Mouse (Mus musculus): ENCODE measurements around the gene Slc9b2.

Slc9b2 gene

GRCm38 (mm10) chr3:135312916-135313491 is 5.5 kb downstream of the Slc9b2 start:
- DNase-seq (ENCODE audit: low read depth, low spot score): no peak

GRCm38 (mm10) chr3:135313727-135314126 is 6.2 kb downstream of the Slc9b2 start:
- DNase-seq (ENCODE audit: low read depth, low spot score): no peak

- no peak for DNase-seq (ENCODE audit: low read depth, low spot score)
Observed at GRCm38 (mm10) chr3:135314811-135315210, 7.3 kb downstream of the Slc9b2 start.

- no peak for DNase-seq (ENCODE audit: low read depth, low spot score)
Observed at GRCm38 (mm10) chr3:135315720-135316425, 8.4 kb downstream of the Slc9b2 start.

GRCm38 (mm10) chr3:135318331-135318730 is 10.8 kb downstream of the Slc9b2 start:
- DNase-seq (ENCODE audit: low read depth, low spot score): no peak

- no peak for DNase-seq (ENCODE audit: low read depth, low spot score)
Observed at GRCm38 (mm10) chr3:135324354-135324753, 16.9 kb downstream of the Slc9b2 start.

- DNase-seq (ENCODE audit: low read depth, low spot score): no peak
Observed at GRCm38 (mm10) chr3:135327176-135327575, 19.7 kb downstream of the Slc9b2 start.

GRCm38 (mm10) chr3:135327601-135328000 is 20.1 kb downstream of the Slc9b2 start:
- no peak for DNase-seq (ENCODE audit: low read depth, low spot score)

GRCm38 (mm10) chr3:135328560-135328959 is 21.1 kb downstream of the Slc9b2 start:
- peak; percentile 13 for DNase-seq (ENCODE audit: low read depth, low spot score)

GRCm38 (mm10) chr3:135332691-135333090 is 25.2 kb downstream of the Slc9b2 start:
- DNase-seq (ENCODE audit: low read depth, low spot score): no peak

- DNase-seq (ENCODE audit: low read depth, low spot score): no peak
Observed at GRCm38 (mm10) chr3:135333763-135334162, 26.3 kb downstream of the Slc9b2 start.

- no peak for DNase-seq (ENCODE audit: low read depth, low spot score)
Observed at GRCm38 (mm10) chr3:135347739-135348264, 40.3 kb downstream of the Slc9b2 start, which contains the start of gene Slc9b1. Gene Slc9b1 (plus strand): TSS chr3:135348029.

GRCm38 (mm10) chr3:135349022-135349421 is 41.5 kb downstream of the Slc9b2 start:
- DNase-seq (ENCODE audit: low read depth, low spot score): no peak

GRCm38 (mm10) chr3:135351857-135352256 is 44.4 kb downstream of the Slc9b2 start:
- DNase-seq (ENCODE audit: low read depth, low spot score): no peak

- DNase-seq (ENCODE audit: low read depth, low spot score): no peak
Observed at GRCm38 (mm10) chr3:135357394-135357793, 49.9 kb downstream of the Slc9b2 start.

- DNase-seq (ENCODE audit: low read depth, low spot score): no peak
Observed at GRCm38 (mm10) chr3:135375836-135376235, 68.3 kb downstream of the Slc9b2 start.

- DNase-seq (ENCODE audit: low read depth, low spot score): no peak
Observed at GRCm38 (mm10) chr3:135377445-135377844, 69.9 kb downstream of the Slc9b2 start.

GRCm38 (mm10) chr3:135379868-135380267 is 72.4 kb downstream of the Slc9b2 start:
- no peak for DNase-seq (ENCODE audit: low read depth, low spot score)

- no peak for DNase-seq (ENCODE audit: low read depth, low spot score)
Observed at GRCm38 (mm10) chr3:135393186-135393585, 85.7 kb downstream of the Slc9b2 start.

Data from c-Kit-negative CD71-positive TER-119-positive erythroid progenitor cells, embryonic 14.5 days (primary cell).